Comparison of ENCODE assay signal across 20 mouse cellular contexts in genomic region chr11:83364656-83365055, GRCm38 (mm10). TPM values are rescaled to one million over a fixed set of nuclear protein-coding genes. Genes with fewer than 3 reads are reported as not detected.
DNase-seq lines count a peak whose midpoint lies in the region; TF ChIP-seq lines count a peak whose summit lies in the region.
"Had no signal": no experiment of that assay in that cellular context is flagged by ENCODE, and none has a peak within 500 bp of the region (broad histone marks: within the 10 kb centered on the region; RNA-seq: fewer than 3 reads in every experiment).

No protein-coding gene starts in this region.

- H3K27ac ChIP-seq in embryonic facial prominence, embryonic 10.5 days (replicated peaks) = no peak overlapping the region
- no peak overlapping the region for H3K27ac ChIP-seq in kidney, adult 2 months (ENCODE audit: insufficient read depth, low read depth, low read length)
- H3K27ac ChIP-seq: embryonic facial prominence, embryonic 13.5 days; forebrain, embryonic 12.5 days; heart, adult 2 months; heart, embryonic 15.5 days; hindbrain, embryonic 14.5 days had no signal

- intact Hi-C loops in left cerebral cortex, postnatal 4 days (cut with DNase I) = no loop called here

- H3K27me3 ChIP-seq in embryonic facial prominence, embryonic 10.5 days (replicated peaks; ENCODE audit: low read depth, poor library complexity, severe bottlenecking) = no peaks in the 10 kb centered on the region
- H3K27me3 ChIP-seq in kidney, adult 2 months (replicated peaks; ENCODE audit: control insufficient read depth, insufficient read depth, low read length) = no peaks in the 10 kb centered on the region
- H3K27me3 ChIP-seq: embryonic facial prominence, embryonic 13.5 days; forebrain, embryonic 12.5 days; heart, embryonic 15.5 days had no signal

- H3K4me3 ChIP-seq in embryonic facial prominence, embryonic 10.5 days = no peak overlapping the region
- H3K4me3 ChIP-seq in kidney, adult 2 months (ENCODE audit: insufficient read depth, low read depth, low read length) = no peak overlapping the region
- H3K4me3 ChIP-seq: embryonic facial prominence, embryonic 13.5 days; forebrain, embryonic 12.5 days; heart, adult 2 months; heart, embryonic 15.5 days had no signal

- H3K9me3 ChIP-seq in embryonic facial prominence, embryonic 10.5 days = no peaks in the 10 kb centered on the region
- H3K9me3 ChIP-seq: embryonic facial prominence, embryonic 13.5 days; forebrain, embryonic 12.5 days; heart, embryonic 15.5 days had no signal

- WGBS in embryonic facial prominence, embryonic 10.5 days = 91% methylated on average over 6 of the region's 6 CpGs
- WGBS in kidney, adult 2 months = 75% methylated on average over 6 of the region's 6 CpGs

- peaks cover 58% of the 10 kb centered on the region for H3K36me3 ChIP-seq in embryonic facial prominence, embryonic 10.5 days (replicated peaks)
- peaks cover 8% of the 10 kb centered on the region for H3K36me3 ChIP-seq in kidney, adult 2 months (ENCODE audit: control insufficient read depth, insufficient read depth, low read length)

- no peak for TF ChIP-seq POLR2A in kidney, adult 2 months (IDR thresholded peaks at IDR 0.05; ENCODE audit: low read depth, low read length)

- TF ChIP-seq CTCF in kidney, adult 2 months (conservative IDR thresholded peaks at IDR 0.05; ENCODE audit: insufficient read depth, insufficient read length, low read depth, low read length) = no peak

- DNase-seq in left cerebral cortex, postnatal 4 days = peak; percentile 4
- DNase-seq in left cerebral cortex, adult 18-20 months (ENCODE audit: low spot score in 2 of 2) = no peak
- DNase-seq in cerebellum, adult 8-10 months = peak; percentile 21
- peak; percentile 28 to 46 for DNase-seq in cerebellum, postnatal 14 days
- DNase-seq in embryonic facial prominence, embryonic 10.5 days (ENCODE audit: low spot score) = no peak
- DNase-seq in kidney, postnatal 14 days = no peak
- no peak for DNase-seq in kidney, adult 2 months
- DNase-seq: adrenal gland, adult 2 months; adrenal gland, postnatal 25 days; embryo, embryonic 11 days; gastrocnemius, postnatal 14 days; heart, adult 2 months; heart, postnatal 14 days; kidney, adult 9 months had no signal

- no peaks in the 10 kb centered on the region for H3K4me1 ChIP-seq in embryonic facial prominence, embryonic 10.5 days
- H3K4me1 ChIP-seq in kidney, adult 2 months (ENCODE audit: control insufficient read depth, insufficient read depth, low read length) = no peaks in the 10 kb centered on the region
- H3K4me1 ChIP-seq: embryonic facial prominence, embryonic 13.5 days; forebrain, embryonic 12.5 days; heart, embryonic 15.5 days had no signal

RNA-seq across cellular contexts. Expression of gene Rasl10b, which starts 44.3 kb away (rescaled TPM):
- 100 to 1,000 TPM; 121 to 122 TPM for total RNA-seq in left cerebral cortex, postnatal 4 days (2021)
- total RNA-seq in left cerebral cortex, adult 18-20 months (2021) = 100 to 1,000 TPM; 268 to 269 TPM
- 2.6 and 3.1 TPM in 2 replicates for polyA plus RNA-seq in embryonic facial prominence, embryonic 10.5 days (2016; fragmentation: Nextera tagmentation; extraction: Ambion mirVana)
- 1.4 and 1.8 TPM in 2 replicates for polyA plus RNA-seq in kidney, adult 2 months (2012; rRNA removed)
- total RNA-seq: common myeloid progenitor, adult 5-6 weeks; hematopoietic stem cell, adult 5-6 weeks had no signal

Comparison
In these comparisons a context has a peak if more than half of its experiments do, and no peak if none do; other contexts are left out.
1. DNase-seq: peak in left cerebral cortex, postnatal 4 days (single experiment), cerebellum, adult 8-10 months (single experiment) and cerebellum, postnatal 14 days (2 of 2); none in left cerebral cortex, adult 18-20 months (0 of 2), embryonic facial prominence, embryonic 10.5 days (single experiment), kidney, postnatal 14 days (single experiment) and kidney, adult 2 months (single experiment).